In the genomic region with DNA sequence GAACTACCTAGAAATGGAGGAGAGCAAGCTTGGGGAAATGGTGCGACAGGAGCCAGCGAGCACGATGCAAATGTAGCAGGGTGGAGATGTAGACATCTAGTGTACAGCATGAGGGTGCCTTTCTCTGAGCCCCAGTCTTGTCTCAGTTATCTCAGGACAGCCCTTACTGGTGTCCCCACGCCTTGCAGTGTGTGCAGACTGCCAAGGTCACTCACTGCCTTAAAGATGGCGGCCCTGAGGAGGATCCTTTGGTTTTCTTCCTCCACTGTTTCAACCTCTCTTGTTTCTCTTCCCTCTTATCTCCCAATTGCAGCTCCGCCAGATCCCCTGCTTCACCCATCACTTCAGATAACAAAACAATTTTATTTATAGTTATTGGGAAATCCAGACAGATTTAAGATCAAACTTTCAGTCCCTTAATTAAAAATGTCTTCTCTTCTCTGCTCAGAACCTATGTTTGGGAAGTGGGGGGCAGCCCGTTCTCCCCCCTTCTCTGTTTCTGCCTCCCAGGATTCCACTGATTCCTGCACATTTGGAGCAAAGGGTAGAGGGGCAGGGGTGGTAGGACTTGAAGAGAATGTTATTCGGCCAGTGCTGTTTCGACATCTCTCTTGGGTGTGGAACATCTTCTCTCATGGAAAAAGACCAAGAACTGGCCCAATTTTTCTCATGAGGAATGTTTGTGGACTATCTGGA, we compare ENCODE assay signal across 14 mouse cellular contexts.
"Had no signal": no experiment of that assay in that cellular context is flagged by ENCODE, and none has a peak within 500 bp of the region (broad histone marks: within the 10 kb centered on the region; RNA-seq: fewer than 3 reads in every experiment).

No protein-coding gene starts in this region.

- H3K9ac ChIP-seq: kidney, embryonic 15.5 days; limb, embryonic 12.5 days; liver, embryonic 13.5 days; liver, postnatal 0 days; midbrain, embryonic 15.5 days; neural tube, embryonic 13.5 days; stomach, embryonic 15.5 days had no signal

- ATAC-seq: intestine, embryonic 16.5 days; liver, postnatal 0 days had no signal

- H3K27ac ChIP-seq: kidney, embryonic 15.5 days; limb, embryonic 12.5 days; liver, embryonic 13.5 days; neural tube, embryonic 13.5 days; stomach, embryonic 15.5 days had no signal

- DNase-seq: kidney, adult 2 months; kidney, postnatal 25 days; liver; liver, embryonic 13.5 days; liver, postnatal 0 days; right cerebral cortex, postnatal 14 days; thymus, adult 2 months; thymus, postnatal 25 days had no signal

- H3K4me1 ChIP-seq: kidney, embryonic 15.5 days; limb, embryonic 12.5 days; liver, embryonic 13.5 days; neural tube, embryonic 13.5 days; stomach, embryonic 15.5 days had no signal

- H3K36me3 ChIP-seq: kidney, embryonic 15.5 days; limb, embryonic 12.5 days; liver, embryonic 13.5 days; midbrain, embryonic 15.5 days; neural tube, embryonic 13.5 days; stomach, embryonic 15.5 days had no signal

- H3K27me3 ChIP-seq: kidney, embryonic 15.5 days; limb, embryonic 12.5 days; liver, embryonic 13.5 days; midbrain, embryonic 15.5 days; neural tube, embryonic 13.5 days; stomach, embryonic 15.5 days had no signal

- H3K4me3 ChIP-seq: kidney, embryonic 15.5 days; limb, embryonic 12.5 days; liver, embryonic 13.5 days; midbrain, embryonic 15.5 days; neural tube, embryonic 13.5 days; stomach, embryonic 15.5 days had no signal

- H3K9me3 ChIP-seq: kidney, embryonic 15.5 days; limb, embryonic 12.5 days; liver, embryonic 13.5 days; midbrain, embryonic 15.5 days; neural tube, embryonic 13.5 days; stomach, embryonic 15.5 days had no signal

- H3K4me2 ChIP-seq: kidney, embryonic 15.5 days; limb, embryonic 12.5 days; liver, embryonic 13.5 days; midbrain, embryonic 15.5 days; neural tube, embryonic 13.5 days; stomach, embryonic 15.5 days had no signal
